Mouse (Mus musculus) stomach, postnatal 0 days (tissue): ENCODE measurements at regions not wholly inside any gene's neighbourhood (a gene's known extent, or its start where the extent isn't known, plus 50 kb on each side); places are given as distances from the start of the nearest gene placed in this dataset.
A peak's percentile ranks its signal among the peaks of the same experiment; 100 is the strongest.

Experiments used
- ATAC-seq: fragments of 200-750 bp; cut with Nextera tagmentation; 2 replicates; pipeline ENCODE4 v1.8.0; 2017; ENCODE audit not compliant: low FRiP score, low TSS enrichment
- DNase-seq: peaks from one replicate; pipeline ENCODE4 v3.0.0-alpha.2; 2016; ENCODE audit warnings: low spot score
- H3K27ac ChIP-seq: fragments of 300-500 bp; sonication (generic); replicated peaks from 2 replicates; pipeline ENCODE4 v1.5.1; 2014; ENCODE audit warnings: mild to moderate bottlenecking, control low read depth
- H3K27me3 ChIP-seq: fragments of 300-500 bp; sonication (generic); 2 replicates; pipeline ENCODE4 v1.6.1; 2014; ENCODE audit warnings: low read length; ENCODE audit not compliant: control insufficient read depth, insufficient read depth
- H3K36me3 ChIP-seq: fragments of 300-500 bp; sonication (generic); 2 replicates; pipeline ENCODE4 v1.6.1; 2014; ENCODE audit warnings: low read length, mixed read lengths; ENCODE audit not compliant: control insufficient read depth, insufficient read depth
- H3K4me1 ChIP-seq: fragments of 300-500 bp; sonication (generic); replicated peaks from 2 replicates; pipeline ENCODE4 v1.6.1; 2014; ENCODE audit warnings: antibody characterized with exemption; ENCODE audit not compliant: control insufficient read depth, insufficient read depth
- H3K4me2 ChIP-seq: fragments of 300-500 bp; sonication (generic); replicated peaks from 2 replicates; pipeline ENCODE4 v1.6.1; 2014; ENCODE audit warnings: low read depth, mild to moderate bottlenecking, control low read depth, moderate library complexity
- H3K4me3 ChIP-seq: fragments of 300-500 bp; sonication (generic); 2 replicates; pipeline ENCODE4 v1.5.1; 2014; ENCODE audit warnings: low read depth, low read length, control low read depth
- H3K9ac ChIP-seq: fragments of 300-500 bp; sonication (generic); 2 replicates; pipeline ENCODE4 v1.6.1; 2014; ENCODE audit warnings: mild to moderate bottlenecking, low read length, control low read depth, mixed read lengths
- H3K9me3 ChIP-seq: fragments of 300-500 bp; sonication (generic); 2 replicates; pipeline ENCODE4 v1.6.1; 2016; ENCODE audit warnings: low read length; ENCODE audit not compliant: control insufficient read depth
- CTCF ChIP-seq: IDR thresholded peaks from 2 replicates; pipeline ENCODE4 v1.5.1; 2016; ENCODE audit warnings: antibody characterized with exemption, low read depth, mild to moderate bottlenecking, moderate library complexity
- EP300 ChIP-seq: optimal IDR thresholded peaks from 2 replicates; pipeline ENCODE3; 2016; ENCODE audit warnings: antibody characterized with exemption
- WGBS: fragments of 180-500 bp; shearing (Covaris S2); extraction: QIAGEN DNeasy Blood & Tissue Kit; methylation state at CpG from one replicate; pipeline ENCODE4 v1.1.7; 2014; 5-methylcytosine and 5-hydroxymethylcytosine counted together

DNA sequence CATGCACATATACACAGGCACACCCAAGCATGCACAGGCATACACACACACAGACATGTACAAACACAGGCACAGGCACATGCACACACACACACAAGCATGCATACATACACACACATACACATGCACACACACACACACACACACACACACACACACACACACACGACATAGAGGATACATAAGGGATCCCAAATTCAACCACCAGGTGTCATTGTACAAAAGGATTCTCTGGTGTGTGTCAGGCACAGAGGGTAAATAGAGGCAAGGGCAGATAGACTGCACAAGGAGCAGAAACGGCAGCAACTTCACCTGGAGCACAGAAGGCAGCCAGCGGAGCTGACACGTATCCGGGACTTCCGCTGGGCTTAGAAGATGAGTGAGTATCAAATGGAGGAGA is 428.1 kb upstream of the Zmiz1 start:
- 85% methylated on average over 6 of the region's 6 CpGs for WGBS
- Histone ChIP-seq H3K9ac (no peak overlapping the region), H3K4me2 (no peak overlapping the region), H3K4me3 (no peak overlapping the region), H3K27me3 (no peaks in the 10 kb centered on the region), H3K36me3 (no peaks in the 10 kb centered on the region), H3K27ac (no peak overlapping the region), H3K9me3 (no peaks in the 10 kb centered on the region), H3K4me1 (no peaks in the 10 kb centered on the region)
- DNase-seq (no peak), ATAC-seq (no peak)
- TF ChIP-seq CTCF (peak; percentile 58), EP300 (no peak)

DNA sequence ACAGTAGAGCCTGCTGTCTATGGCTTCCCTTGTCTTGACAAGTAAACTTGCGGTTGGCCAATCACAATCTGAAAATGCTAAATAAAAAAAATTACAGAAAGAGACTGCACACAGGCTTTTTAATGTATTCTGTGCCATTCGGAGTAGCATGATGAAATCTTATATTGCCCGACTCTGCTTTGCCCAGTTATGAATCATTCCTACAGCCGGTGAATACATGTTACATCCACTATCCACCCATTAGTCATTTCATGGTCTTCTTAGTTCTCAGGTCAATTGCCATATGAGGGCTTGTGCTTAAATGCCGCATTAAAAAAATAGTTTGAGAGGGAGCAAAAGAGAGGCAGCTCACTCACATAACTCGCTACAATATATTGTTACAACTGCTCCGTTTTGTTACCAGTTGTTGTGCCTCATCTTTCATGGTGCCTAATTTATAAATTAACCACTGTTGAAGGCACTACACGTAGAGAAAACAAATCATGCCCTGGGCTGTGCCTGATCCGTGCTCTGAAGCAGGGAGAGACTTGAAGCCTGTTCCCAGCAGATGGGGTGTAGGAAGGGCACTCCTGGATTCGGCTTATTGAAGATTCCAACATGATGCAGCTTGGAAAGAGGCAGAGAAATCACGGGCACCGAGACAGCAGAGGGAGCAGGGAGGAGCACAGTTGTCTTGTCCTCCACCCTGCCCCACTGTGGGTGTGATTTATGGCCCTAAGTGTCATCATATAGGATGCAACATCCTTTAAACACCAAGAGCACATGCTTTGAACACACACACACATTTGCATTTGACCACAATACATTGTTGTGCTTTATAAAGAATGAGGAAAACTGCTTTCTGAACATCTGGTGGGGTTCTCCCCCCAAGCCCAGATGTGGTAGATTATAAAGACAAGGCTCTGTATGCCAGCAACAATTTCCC is 427.0 kb upstream of the Zmiz1 start:
- peak overlapping the region; percentile 45 for H3K27ac ChIP-seq
- DNase-seq (no peak), ATAC-seq (no peak)
- 53% methylated on average over 12 of the region's 12 CpGs for WGBS
- no peaks in the 10 kb centered on the region for H3K27me3 ChIP-seq
- H3K36me3 ChIP-seq: no peaks in the 10 kb centered on the region
- no peak overlapping the region for H3K4me3 ChIP-seq
- H3K4me1 ChIP-seq: no peaks in the 10 kb centered on the region
- peak; percentile 28; the same call in 1 of the 2 replicates for TF ChIP-seq CTCF
- TF ChIP-seq EP300: no peak
- H3K9ac ChIP-seq: no peak overlapping the region
- no peaks in the 10 kb centered on the region for H3K9me3 ChIP-seq
- no peak overlapping the region for H3K4me2 ChIP-seq

DNA sequence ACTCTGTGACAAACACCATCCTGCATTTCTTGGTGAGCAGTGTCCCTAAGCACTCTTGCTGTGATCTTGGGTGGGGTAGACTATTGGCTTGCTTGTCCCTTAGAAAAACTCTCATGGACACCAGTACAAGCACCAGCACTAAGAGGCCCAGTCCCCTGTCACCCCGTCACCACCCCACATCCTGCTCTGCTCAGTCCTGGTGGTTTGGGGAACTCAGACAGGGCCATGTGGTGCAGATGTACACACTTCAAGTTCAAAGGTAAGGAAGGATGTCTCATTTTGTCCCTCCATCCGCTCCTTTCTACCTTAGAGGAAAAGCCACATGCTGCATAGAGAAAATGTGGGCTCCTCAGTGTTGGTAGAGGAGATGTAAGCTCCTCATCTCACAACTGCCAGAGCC is 426.1 kb upstream of the Zmiz1 start:
- H3K36me3 ChIP-seq: no peaks in the 10 kb centered on the region
- no peak overlapping the region for H3K4me2 ChIP-seq
- no peaks in the 10 kb centered on the region for H3K9me3 ChIP-seq
- no peak overlapping the region for H3K4me3 ChIP-seq
- 90% methylated on average over 2 of the region's 2 CpGs for WGBS
- no peak for ATAC-seq
- no peak overlapping the region; the same call in 1 of the 2 replicates for H3K27ac ChIP-seq
- TF ChIP-seq EP300: no peak
- TF ChIP-seq CTCF: no peak
- no peaks in the 10 kb centered on the region for H3K27me3 ChIP-seq
- H3K9ac ChIP-seq: no peak overlapping the region
- no peaks in the 10 kb centered on the region for H3K4me1 ChIP-seq
- no peak for DNase-seq

DNA sequence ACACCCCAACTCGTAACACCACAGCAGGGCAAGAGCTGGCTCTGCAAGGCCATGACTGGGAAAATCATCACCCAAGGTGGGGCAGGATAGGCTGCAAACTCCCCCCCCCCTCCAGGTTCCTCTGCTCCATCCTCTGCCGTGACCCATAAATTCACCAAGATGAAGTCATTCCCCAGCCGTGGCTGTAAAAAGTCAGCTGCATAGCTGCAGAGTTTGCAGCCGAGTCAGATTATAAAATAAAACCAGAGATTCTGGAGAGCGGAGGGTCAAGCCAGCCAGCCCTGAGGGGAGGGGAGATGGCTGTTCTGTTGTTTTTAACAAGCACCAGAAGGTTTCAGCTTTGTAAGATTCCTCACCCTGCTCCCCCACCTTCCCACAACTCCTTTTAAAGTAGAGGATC is 416.7 kb upstream of the Zmiz1 start:
- Histone ChIP-seq H3K4me1 (no peaks in the 10 kb centered on the region; the same call in 1 of the 2 replicates), H3K9me3 (no peaks in the 10 kb centered on the region), H3K36me3 (no peaks in the 10 kb centered on the region), H3K4me3 (no peak overlapping the region), H3K27ac (peak overlapping the region; percentile 49; the same call in 1 of the 2 replicates), H3K9ac (no peak overlapping the region), H3K4me2 (no peak overlapping the region), H3K27me3 (no peaks in the 10 kb centered on the region)
- no peak for DNase-seq
- WGBS: 23% methylated on average over 5 of the region's 5 CpGs
- no peak for TF ChIP-seq EP300
- TF ChIP-seq CTCF: no peak
- ATAC-seq: no peak

DNA sequence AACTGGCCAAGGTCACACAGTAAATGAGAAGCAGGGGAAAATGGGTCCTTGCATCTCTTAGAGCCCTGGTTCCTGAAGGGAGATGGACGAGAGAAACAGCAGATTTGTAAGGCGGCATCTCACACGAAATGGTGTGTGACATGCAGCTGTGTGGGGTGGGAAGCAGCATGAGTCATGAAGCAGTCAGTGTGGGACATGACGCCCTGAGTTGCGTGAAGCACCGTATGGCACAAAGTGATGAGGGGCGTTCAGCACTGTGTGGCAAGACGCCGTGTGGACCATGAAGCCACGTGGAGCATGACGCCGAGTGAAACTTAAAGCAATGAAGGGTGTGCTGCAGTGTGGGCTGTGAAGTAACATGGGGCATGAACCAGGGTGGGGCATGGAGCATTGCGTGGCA is 414.9 kb upstream of the Zmiz1 start:
- H3K9ac ChIP-seq: no peak overlapping the region
- DNase-seq: no peak
- 95% methylated on average over 13 of the region's 13 CpGs for WGBS
- H3K27ac ChIP-seq: no peak overlapping the region
- H3K4me1 ChIP-seq: no peaks in the 10 kb centered on the region; the same call in 1 of the 2 replicates
- ATAC-seq: no peak
- no peaks in the 10 kb centered on the region for H3K27me3 ChIP-seq
- no peaks in the 10 kb centered on the region for H3K9me3 ChIP-seq
- TF ChIP-seq EP300: no peak
- no peak for TF ChIP-seq CTCF
- H3K4me2 ChIP-seq: no peak overlapping the region
- H3K36me3 ChIP-seq: no peaks in the 10 kb centered on the region
- H3K4me3 ChIP-seq: no peak overlapping the region

DNA sequence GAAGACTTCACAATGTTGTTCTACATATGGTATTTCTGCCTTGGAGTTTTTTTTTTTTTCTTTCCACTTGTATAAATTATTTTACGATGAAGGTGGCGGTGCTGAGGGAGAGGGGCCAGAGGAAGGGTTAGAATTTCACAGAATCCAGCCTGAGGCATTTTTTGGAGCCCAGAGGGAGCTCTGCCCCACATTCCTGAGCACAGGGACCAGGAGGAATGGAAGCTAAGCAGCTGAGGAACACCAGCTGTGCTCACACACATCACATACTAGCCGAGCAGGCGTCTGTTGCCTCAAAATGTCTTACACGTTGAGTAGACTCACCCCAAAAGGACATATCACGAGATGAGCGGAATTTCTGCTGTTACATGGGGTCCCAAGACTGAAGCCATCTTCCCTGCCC is 414.1 kb upstream of the Zmiz1 start:
- no peak for ATAC-seq
- Histone ChIP-seq H3K27me3 (no peaks in the 10 kb centered on the region), H3K27ac (no peak overlapping the region), H3K36me3 (no peaks in the 10 kb centered on the region), H3K9ac (no peak overlapping the region), H3K4me1 (no peaks in the 10 kb centered on the region; the same call in 1 of the 2 replicates), H3K9me3 (no peaks in the 10 kb centered on the region), H3K4me2 (no peak overlapping the region), H3K4me3 (no peak overlapping the region)
- no peak for TF ChIP-seq EP300
- TF ChIP-seq CTCF: peak; percentile 37
- WGBS: 46% methylated on average over 7 of the region's 7 CpGs
- no peak for DNase-seq
